Mouse (Mus musculus): ENCODE results near the gene Mapkapk2. TPM values are rescaled to one million over a fixed set of nuclear protein-coding genes. Genes with fewer than 3 reads are reported as not detected.

Mapkapk2 gene
- polyA plus RNA-seq, 1 experiment from 2014 or later, result 51.1 TPM

- Histone ChIP-seq H3K36me3 (no peaks in the 10 kb centered on the region), H3K27me3 (ENCODE audit: insufficient read depth, poor library complexity, severe bottlenecking) (no peaks in the 10 kb centered on the region), H3K4me1 (replicated peaks) (no peaks in the 10 kb centered on the region), H3K9me3 (no peaks in the 10 kb centered on the region), H3K4me3 (no peak overlapping the region), H3K27ac (no peak overlapping the region)
- no peak for DNase-seq (ENCODE audit: low spot score)
- 89% methylated on average over 6 of the region's 6 CpGs for whole genome bisulfite sequencing
These were observed 82.3 kb downstream of the Mapkapk2 start for GRCm38 (mm10) chr1:131015281-131015680.

- no peaks in the 10 kb centered on the region for H3K9me3 ChIP-seq
- H3K27me3 ChIP-seq (ENCODE audit: insufficient read depth, poor library complexity, severe bottlenecking), result no peaks in the 10 kb centered on the region
- WGBS, result 95% methylated on average over 5 of the region's 5 CpGs
- no peak for DNase-seq (ENCODE audit: low spot score)
- H3K4me1 ChIP-seq (replicated peaks), result no peaks in the 10 kb centered on the region
- no peak overlapping the region for H3K27ac ChIP-seq
- no peaks in the 10 kb centered on the region for H3K36me3 ChIP-seq
- H3K4me3 ChIP-seq, result no peak overlapping the region
These were observed 83.7 kb downstream of the Mapkapk2 start for GRCm38 (mm10) chr1:131013926-131014325.

- Histone ChIP-seq H3K27me3 (ENCODE audit: insufficient read depth, poor library complexity, severe bottlenecking) (no peaks in the 10 kb centered on the region), H3K36me3 (no peaks in the 10 kb centered on the region), H3K9me3 (no peaks in the 10 kb centered on the region), H3K4me1 (replicated peaks) (no peaks in the 10 kb centered on the region), H3K4me3 (no peak overlapping the region), H3K27ac (no peak overlapping the region)
- 91% methylated on average over 8 of the region's 8 CpGs for WGBS
- no peak for DNase-seq (ENCODE audit: low spot score)
These were observed 85.1 kb downstream of the Mapkapk2 start for GRCm38 (mm10) chr1:131012494-131012893.

GRCm38 (mm10) chr1:131010201-131011153 lies 87.1 kb downstream of the Mapkapk2 start:
- Histone ChIP-seq H3K27me3 (ENCODE audit: insufficient read depth, poor library complexity, severe bottlenecking) (no peaks in the 10 kb centered on the region), H3K9me3 (no peaks in the 10 kb centered on the region), H3K4me1 (replicated peaks) (no peaks in the 10 kb centered on the region), H3K4me3 (no peak overlapping the region), H3K27ac (no peak overlapping the region), H3K36me3 (no peaks in the 10 kb centered on the region)
- DNase-seq (ENCODE audit: low spot score), result no peak
- WGBS, result 81% methylated on average over 17 of the region's 17 CpGs

GRCm38 (mm10) chr1:131006069-131006468 lies 91.6 kb downstream of the Mapkapk2 start:
- 74% methylated on average over 1 of the region's 1 CpGs for WGBS
- no peaks in the 10 kb centered on the region for H3K27me3 ChIP-seq (ENCODE audit: insufficient read depth, poor library complexity, severe bottlenecking)
- no peak for DNase-seq (ENCODE audit: low spot score)

More at GRCm38 (mm10) chr1:131006069-131006468, 91.6 kb downstream of the Mapkapk2 start:
- H3K9me3 ChIP-seq, result no peaks in the 10 kb centered on the region
- no peaks in the 10 kb centered on the region for H3K36me3 ChIP-seq
- 0 out of 2 replicates have a peak, but pooled peaks cover 5% of the 10 kb centered on the region for H3K4me1 ChIP-seq (replicated peaks)
- no peak overlapping the region for H3K4me3 ChIP-seq
- no peak overlapping the region for H3K27ac ChIP-seq

Other genes with a start within 250 kb of the Mapkapk2 start
- not detected in 2 replicates for gene Fcmr, start 232.2 kb downstream of the Mapkapk2 start, polyA plus RNA-seq (2016; fragmentation: Nextera tagmentation; extraction: Ambion mirVana)
- not detected in 2 replicates for gene Il24, start 210.4 kb downstream of the Mapkapk2 start, polyA plus RNA-seq (2016; fragmentation: Nextera tagmentation; extraction: Ambion mirVana)
- gene Il20, start 186.4 kb downstream of the Mapkapk2 start, polyA plus RNA-seq (2016; fragmentation: Nextera tagmentation; extraction: Ambion mirVana), result not detected in 2 replicates
- not detected in 2 replicates for gene Il19, start 157.7 kb downstream of the Mapkapk2 start, polyA plus RNA-seq (2016; fragmentation: Nextera tagmentation; extraction: Ambion mirVana)
- not detected in 2 replicates for gene Il10, start 78.0 kb downstream of the Mapkapk2 start, polyA plus RNA-seq (2016; fragmentation: Nextera tagmentation; extraction: Ambion mirVana)
- gene Dyrk3, start 40.5 kb upstream of the Mapkapk2 start, polyA plus RNA-seq (2016; fragmentation: Nextera tagmentation; extraction: Ambion mirVana), result 11.2 and 12.1 TPM in 2 replicates
- 53.9 and 60.6 TPM in 2 replicates for gene Eif2d, start 55.4 kb upstream of the Mapkapk2 start, polyA plus RNA-seq (2016; fragmentation: Nextera tagmentation; extraction: Ambion mirVana)
- 1.4 and 1.6 TPM in 2 replicates for gene Rassf5, start 147.4 kb upstream of the Mapkapk2 start, polyA plus RNA-seq (2016; fragmentation: Nextera tagmentation; extraction: Ambion mirVana)
- gene Ikbke, start 181.8 kb upstream of the Mapkapk2 start, polyA plus RNA-seq (2016; fragmentation: Nextera tagmentation; extraction: Ambion mirVana), result 1.0 and 1.5 TPM in 2 replicates